Mouse (Mus musculus) retina, postnatal 1 day (tissue): ENCODE results near the gene Ddx27.
A peak's percentile ranks its signal among the peaks of the same experiment; 100 is the strongest.

Experiments
- DNase-seq: peaks from one replicate; pipeline ENCODE4 v3.0.0-alpha.2; 2012

Ddx27 gene

DNA sequence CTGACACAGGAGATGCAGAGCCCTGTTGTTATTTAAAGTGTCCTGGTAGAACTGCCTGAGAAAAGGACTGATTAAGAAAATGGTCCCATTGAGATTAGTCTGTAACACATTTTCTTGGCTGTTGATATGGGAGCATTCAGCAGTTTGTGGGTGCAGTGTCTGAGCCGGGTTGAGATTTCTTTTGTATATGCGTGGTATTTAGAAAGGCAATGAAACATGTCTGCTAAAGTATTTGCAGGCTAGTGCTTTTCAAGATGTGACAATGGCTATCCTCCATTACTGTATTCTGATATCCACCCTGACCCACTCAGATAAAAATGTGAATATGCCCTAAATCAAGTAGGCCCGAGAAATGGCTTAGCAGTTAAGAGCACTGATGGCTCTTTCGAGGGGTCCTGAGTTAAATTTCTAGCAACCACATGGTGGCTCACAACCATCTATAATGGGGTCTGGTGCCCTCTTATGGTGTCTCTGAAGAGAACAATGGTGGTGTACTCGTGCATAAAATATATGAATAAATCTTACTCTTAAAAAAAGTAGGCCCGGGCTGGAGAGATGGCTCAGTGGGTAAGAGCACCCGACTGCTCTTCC lies 49.0 kb downstream of the Ddx27 start:
- DNase-seq = no peak

DNA sequence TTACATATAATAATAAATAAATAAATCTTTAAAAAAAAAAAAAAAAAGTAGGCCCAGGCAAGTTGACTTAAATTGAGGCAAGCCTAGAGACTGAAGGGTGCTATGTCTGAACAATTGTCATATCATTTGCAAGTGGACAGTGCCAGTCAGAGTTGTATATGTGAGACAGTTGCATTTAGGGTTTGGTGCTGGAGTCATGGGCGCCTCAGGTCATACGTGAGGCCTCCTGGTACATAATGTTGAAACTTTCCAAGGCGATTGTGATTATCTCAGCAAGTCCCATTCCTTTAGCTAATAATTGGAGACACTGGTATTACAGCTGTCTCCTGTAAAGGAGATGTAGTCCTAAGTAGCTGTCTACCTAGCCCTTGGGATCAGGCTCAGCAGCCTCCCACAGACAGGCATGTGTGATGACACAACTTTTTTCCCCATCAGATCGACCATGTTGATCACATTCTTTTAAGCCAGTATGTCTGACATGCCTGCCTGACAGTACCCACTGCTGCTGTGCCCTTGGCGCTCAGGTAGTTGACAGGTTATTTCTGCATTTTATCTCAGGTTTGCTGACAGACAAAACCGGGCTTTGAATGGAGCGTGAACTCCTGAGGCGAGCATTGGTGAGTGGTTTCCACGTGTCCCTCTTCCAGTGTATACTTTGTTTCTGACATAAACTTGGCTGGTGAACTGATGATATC lies 49.8 kb downstream of the Ddx27 start:
- no peak for DNase-seq

DNA sequence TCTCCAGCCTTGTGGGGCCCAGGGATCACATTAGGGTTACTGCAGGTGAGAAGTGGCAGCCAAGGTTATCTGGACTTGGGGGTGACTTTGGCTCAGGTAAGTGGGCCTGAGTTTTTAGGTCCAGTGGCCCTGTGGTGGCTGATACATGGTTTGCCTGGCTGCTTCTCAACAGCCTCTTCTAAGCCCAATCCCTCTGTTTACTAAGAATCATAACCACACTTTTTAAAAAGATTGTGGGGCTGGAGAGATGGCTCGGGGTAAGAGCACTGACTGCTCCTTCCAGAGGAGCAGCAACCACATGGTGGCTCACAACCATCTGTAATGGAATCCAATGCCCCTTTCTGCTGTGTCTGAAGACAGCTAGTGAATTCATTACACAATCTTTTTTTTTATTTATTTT lies 51.0 kb downstream of the Ddx27 start:
- no peak for DNase-seq

DNA sequence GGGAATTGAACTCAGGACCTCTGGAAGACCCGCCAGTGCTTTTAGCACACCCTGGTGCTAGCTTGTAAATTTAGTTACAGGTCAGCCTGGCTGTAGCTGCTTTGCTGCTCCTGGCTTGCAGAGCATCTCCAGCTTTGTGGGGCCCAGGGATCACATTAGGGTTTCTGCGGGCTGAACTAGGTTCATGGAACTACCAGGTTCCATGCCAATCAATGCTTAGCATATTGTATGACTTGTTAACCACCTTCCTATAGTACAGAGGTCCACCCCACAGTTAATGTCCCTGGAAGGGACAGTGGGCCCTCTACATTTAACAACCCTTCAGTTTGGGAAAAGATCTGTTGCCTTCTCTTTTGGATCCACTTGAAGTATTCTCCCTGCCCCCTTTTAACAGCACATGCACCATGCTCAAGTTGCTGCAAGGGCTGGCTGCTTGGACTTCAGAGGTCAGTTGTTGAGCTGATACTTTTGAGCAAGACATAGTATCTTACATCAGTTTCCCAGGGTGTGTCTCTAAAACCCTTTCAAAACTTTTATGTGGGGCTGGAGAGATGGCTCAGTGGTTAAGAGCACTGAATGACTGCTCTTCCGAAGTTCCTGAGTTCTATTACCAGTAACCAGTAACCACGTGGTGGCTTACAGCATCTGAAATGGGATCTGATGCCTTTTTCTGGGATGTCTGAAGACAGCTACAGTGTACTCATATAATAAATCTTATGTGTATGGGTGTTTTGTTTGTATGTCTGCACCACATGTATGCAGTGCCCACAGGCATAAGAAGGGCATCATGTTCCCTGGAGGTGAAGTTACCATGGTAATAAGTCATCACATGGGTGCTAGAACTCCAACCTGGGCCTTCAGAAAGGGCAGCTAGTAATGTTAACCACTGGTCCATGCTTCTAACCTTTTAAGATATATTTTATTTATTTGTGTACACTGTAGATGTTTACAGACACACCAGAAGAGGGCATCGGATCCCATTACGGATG lies 51.8 kb downstream of the Ddx27 start:
- DNase-seq = no peak

DNA sequence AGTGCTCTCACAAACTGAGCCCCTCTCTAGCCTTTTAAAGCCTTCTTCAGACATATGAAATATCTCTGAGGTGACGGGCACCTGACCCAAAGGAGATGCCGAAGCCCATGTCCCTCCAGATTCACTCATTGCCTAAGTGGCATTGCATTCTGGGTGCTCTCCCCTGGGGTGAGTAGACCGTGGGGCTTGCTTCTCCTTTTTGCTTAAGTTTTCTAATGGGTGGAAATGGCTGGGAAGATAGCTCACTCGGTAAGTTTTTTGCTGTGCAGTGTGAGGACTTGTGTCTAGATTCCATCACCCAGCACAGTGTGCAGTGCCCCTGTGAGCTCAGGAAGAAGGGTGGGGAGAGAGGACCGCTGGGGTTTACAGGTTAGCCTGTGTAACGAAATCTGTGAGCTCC lies 52.6 kb downstream of the Ddx27 start:
- DNase-seq = no peak

DNA sequence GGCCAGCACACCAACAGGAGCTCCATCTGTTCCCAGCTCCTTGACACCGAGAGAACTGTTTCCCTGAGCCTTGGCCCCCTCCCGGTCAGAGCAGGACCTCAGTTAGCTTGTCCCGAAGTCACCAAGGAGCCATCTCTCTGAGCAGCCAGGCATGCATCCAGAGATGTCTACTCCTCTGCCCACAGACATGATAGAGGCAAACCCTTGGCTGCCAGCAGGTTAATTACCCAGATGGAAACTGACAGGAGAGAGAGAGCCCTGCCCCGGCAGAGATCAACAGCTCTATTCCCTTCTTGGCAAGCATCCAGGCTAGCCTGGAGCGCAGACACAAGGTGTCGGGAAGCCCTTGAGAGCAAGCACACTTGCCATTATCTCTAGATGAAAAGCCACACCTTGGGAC lies 55.3 kb downstream of the Ddx27 start:
- no peak for DNase-seq

DNA sequence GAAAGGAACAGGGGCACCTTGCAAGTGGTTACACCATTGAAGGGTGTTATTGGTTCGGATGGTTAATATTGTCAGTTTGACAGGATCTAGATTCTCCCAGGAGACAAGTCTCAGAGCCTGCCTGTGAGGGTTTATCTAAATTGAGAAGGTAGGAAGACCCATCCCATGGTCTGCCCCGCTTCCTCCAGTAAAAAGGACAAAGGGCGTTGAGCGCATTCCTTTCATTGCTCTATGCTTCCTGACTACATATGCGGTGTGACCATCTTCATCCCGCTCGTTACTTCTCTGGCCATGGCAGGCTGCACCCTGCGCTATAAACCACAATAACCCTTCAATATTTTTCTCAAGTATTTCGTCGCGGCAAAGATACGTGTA lies 56.3 kb downstream of the Ddx27 start:
- DNase-seq = no peak

DNA sequence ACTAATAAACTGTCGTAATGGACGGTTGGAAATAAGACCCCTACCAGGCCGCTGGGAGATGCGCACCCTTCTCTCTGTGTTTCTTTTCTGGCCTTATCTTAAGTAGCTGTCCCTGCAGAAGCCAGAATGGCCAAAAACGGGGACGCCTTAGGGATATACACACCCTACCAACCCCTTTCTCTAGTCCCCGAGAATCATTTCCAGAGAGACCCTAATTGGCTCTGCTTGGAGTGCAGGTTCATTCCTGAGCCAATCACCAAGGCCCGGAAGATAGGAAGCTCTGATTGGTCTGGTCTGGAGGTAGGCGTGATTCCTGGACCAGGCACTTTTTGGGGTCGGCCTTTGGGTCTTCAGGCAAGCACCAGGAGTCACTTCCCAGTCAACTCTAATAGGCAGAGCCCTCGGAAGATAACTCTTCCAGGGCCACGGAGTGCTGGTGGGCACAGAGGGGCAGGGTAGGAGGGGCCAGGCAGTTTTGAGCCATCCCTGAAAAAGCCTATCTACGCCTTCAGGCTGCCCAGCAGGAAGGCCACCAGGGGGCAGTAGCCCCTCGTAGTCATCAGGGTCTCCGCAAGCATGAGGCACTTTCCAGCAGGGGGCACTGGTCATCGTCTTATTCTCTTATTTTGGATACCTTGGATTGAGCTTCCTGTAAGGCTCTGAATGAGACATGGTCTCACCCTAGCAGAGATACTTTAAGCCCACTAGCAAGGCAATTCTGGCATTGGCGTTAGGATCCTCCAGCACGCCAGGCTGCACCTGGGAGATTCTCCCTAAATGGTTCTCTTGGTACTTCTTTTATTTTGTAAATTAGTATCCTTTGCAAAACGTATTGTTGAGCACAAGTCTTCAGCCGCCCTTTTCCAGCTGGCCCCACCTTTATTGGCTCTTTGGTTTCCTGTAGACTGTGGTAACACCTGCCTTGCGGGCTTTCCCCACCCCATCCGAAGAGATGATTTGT lies 56.9 kb downstream of the Ddx27 start:
- DNase-seq = peak; percentile 96

DNA sequence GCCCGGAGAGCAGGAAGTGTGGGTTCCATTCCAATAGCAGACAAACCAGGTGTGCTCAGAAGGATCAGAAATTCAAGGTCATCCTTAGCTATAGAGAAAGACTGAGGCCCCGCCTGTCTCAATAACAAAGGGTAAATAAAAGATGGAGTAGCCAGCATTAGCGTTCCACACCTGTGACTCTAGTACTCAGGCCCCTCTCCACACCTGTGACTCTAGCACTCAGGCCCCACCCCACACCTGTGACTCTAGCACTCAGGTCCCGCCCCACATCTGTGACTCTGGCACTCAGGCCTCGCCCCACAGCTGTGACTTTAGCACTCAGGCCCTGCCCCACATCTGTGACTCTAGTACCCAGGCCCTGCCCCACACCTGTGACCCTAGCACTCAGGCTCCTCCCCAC lies 59.6 kb downstream of the Ddx27 start:
- DNase-seq = no peak

DNA sequence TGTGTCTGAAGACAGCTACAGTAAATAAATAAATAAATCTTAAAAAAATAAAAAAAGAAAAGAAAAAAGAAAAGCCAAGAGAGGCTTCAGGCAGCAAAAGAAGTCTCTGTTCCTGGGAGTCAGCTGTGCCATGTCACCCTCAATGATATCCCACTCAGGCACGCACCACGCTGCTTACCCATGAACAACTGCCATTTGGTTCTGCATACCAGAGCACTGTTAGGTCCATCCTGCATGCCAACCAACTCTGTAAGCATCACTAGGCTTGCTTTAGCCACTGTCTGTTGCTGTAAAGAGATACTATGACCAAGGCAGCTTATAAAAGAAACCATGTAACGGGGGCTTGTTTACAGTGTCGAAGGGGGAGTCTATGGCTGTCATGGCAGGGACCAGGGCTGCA lies 61.4 kb downstream of the Ddx27 start:
- no peak for DNase-seq

DNA sequence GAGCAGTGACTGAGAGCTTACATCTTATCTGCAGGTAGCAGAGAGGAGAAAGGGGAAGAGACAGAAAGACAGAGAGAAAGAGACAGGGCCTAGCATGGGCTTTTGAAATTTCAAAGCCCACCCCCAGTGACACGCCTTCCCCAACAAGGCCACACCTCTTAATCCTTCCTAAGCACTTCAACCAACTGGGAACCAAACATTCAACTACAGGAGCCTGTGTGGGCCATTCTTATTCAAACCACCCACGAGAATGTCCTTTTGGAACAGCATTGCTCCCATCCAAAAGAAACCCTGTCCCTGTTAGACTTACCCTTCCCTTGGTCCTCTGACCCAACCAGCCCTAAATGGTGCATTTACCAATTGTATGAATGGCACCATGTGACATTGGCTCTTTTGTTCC lies 61.8 kb downstream of the Ddx27 start:
- no peak for DNase-seq

DNA sequence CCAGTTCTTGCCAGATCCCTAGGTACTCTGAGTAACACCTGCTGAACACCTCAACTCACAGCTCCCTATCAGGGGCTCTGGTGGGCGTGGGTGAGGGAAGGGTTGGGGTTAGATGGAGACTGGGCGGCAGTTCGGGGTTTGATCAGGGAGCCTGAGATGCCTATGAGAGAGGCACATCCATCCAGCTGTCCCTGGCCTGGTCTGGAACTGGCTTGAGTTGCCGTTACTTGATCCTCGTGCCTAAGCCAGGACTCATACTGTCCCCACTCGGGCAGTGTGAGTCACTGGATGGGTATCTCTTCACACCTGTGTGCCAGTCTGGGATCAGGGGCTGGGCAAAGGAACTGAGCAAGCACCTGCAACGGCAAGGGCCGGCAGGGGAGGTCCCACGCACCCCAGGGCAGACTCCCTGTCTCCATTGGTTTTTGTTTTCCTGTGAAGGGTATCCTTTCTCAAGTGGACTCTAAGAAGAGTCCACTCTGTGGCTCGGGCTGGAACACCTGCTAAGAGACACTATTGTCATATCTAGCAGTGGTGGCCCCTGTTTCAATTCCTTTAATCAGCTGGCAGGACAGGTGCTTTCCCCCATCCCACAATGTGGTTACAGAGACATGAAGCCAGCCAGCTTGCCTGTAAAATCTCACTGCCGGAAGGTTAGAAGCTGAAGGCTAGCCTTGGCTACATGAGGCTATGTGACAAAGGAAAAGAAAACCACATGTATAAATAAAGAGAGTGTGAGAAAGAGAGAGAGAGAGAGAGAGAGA lies 62.4 kb downstream of the Ddx27 start:
- DNase-seq = no peak

DNA sequence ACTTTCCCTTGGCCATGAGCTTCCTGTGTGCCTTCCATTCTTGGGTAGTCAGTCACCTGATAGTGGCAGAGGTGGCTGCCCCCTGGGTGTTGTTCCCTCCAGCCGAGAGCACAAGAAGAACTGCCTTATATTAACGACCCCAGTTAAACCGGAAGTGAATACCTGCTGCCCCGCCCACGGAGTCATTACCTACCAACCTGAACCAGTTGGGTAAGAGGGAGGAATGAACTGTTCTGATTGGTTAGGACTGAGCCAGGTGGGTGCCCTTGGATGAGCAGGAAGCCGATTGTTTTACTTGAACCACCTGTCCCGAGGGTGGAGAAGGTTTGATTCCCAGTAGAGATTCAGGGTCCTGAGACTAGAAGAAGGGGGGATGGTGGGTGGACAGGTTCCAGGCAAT lies 63.5 kb downstream of the Ddx27 start:
- DNase-seq = no peak

DNA sequence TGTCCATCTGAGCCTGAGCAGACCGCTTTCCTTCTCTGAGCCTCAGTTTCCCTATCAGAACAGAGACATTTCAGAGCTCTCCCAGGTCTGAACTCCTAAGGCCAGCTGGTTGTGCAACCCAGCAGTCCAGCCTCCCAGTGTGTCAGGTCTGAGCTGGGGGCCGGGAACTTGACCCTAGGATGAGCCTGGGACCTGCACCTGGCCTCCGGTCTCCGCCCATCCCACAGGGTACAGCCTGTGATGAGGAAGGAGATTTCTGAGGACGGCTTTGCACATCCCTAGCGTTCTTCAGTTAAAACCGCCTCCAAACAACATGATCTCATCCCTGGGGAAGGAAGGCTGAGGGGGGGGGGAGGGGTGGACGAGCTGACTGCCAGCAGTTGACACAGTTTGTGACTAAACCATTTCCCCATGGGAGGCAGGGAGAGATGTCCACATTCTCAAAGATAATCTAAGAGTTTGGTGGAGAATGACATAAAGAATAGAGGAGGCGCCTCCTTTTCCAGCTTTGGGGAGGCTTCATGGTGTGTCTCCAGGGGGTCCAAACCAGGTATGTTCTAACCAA lies 64.0 kb downstream of the Ddx27 start:
- no peak for DNase-seq

DNA sequence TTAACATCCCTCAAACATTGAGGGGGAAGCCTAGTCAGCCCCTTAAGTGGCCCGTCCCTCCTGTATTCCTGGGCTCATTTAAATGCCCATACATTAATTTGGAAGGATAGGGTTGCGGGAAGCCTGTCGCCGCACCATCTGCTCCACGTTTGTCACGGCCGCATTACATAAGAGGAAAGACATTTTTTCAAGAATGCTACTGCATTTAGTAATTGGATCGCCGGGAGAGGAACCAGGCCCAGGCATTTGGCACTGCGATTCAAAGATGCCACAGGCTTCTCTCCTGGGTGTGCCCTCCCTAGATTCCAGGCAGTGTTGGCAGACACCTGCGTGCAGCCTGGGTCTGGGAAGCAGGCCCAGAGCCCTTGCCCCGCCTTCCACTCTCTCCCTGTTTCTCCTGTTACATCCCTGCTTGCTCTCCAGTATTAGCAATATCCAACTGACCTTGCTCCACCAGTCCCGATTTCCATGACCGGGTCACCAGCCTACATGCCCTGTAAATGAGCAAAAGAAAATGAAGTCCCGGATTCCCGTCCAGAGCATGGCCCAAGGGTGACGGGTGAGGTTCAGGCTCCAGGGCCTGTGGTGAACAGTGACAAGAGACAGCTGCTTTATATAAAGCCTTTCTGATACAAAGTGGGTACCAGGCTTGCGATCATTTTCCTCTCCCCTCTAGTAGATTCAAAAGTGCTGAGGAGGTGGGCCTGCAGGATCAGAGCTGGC lies 64.7 kb downstream of the Ddx27 start:
- DNase-seq = no peak

DNA sequence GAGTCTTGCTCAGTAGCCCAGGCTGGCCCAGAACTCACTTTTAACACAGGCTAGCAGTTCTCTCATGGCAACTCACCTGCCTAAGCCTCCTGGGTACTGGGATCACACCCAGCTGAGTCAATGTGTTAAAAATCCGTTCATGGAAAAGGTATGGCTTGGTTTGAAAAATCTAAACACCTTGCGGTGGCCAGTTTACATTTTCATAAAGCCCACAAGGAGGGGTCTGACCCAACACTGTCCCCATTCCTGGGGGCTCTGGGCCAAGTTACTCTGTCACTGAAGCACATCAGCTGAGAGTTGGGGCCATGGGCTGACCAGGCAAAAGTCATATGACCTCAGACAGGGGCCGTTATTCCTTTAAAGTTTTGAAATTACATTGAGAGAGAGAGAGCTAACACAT lies 65.4 kb downstream of the Ddx27 start:
- DNase-seq = no peak

DNA sequence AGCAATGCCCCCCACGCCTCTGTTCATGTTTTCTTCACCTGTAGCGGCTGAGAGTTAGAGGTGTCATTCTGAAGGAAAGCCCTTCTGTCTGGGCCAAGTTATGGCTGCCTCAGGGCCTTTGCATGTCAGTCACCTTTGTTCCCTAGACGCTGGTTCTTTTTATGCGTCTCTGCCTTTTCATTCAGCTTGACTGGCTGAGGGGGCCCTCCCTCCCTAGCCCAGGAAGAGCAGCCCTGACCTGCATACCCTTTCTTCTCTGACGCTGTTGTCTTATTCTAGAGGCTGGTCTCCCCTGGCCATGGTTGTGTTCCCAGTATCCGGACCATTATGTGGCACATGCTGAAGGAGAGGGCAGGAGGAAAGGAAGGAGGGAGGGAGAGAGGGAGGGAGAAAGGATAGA lies 66.1 kb downstream of the Ddx27 start:
- DNase-seq = no peak

DNA sequence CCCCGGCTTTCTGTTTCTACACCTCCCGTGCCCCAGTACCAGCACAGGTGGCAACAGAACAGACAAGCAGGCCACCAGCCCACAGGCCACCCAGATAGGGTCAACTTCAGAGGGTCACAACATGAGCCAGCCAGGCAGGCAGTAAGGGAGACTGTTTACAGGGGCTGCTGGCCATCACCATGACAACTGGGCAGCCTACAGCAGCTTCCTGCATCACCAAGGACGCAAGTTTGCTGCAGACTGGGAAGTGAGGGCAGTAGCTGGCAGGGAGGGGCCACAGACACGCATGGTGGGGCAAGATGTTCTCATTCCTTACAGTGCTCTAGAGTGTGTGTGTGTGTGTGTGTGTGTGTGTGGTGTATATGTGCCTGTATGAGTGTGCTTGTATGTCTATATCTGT lies 66.6 kb downstream of the Ddx27 start:
- DNase-seq = peak; percentile 75
